Mouse (Mus musculus) mature B cell (primary cell): ENCODE measurements around the gene Tgfbrap1.

Experiments
- in situ Hi-C: fragments of 300-500 bp; cut with MboI; formaldehyde crosslinking; loops from 2 replicates; pipeline ENCODE4 v1.14.3; 2019

The Tgfbrap1 gene

GRCm38 (mm10) chr1:43112882-43113281 lies 14.4 kb upstream of the Tgfbrap1 start:
- in situ Hi-C loops: no loop called here

GRCm38 (mm10) chr1:43110556-43110955 lies 12.1 kb upstream of the Tgfbrap1 start:
- in situ Hi-C loops: no loop called here

GRCm38 (mm10) chr1:43108729-43109128 lies 10.3 kb upstream of the Tgfbrap1 start:
- in situ Hi-C loops: no loop called here

- in situ Hi-C loops: no loop called here
Measured at GRCm38 (mm10) chr1:43094206-43094605, 4.2 kb downstream of the Tgfbrap1 start.

GRCm38 (mm10) chr1:43092056-43093015 lies 6.1 kb downstream of the Tgfbrap1 start:
- in situ Hi-C loops: no loop called here

- in situ Hi-C loops: no loop called here
Measured at GRCm38 (mm10) chr1:43091306-43092055, 7.0 kb downstream of the Tgfbrap1 start.

- in situ Hi-C loops: no loop called here
Measured at GRCm38 (mm10) chr1:43090418-43090817, 8.0 kb downstream of the Tgfbrap1 start.

GRCm38 (mm10) chr1:43082946-43083345 lies 15.5 kb downstream of the Tgfbrap1 start:
- in situ Hi-C loops: no loop called here

- in situ Hi-C loops: no loop called here
Measured at GRCm38 (mm10) chr1:43078124-43078523, 20.3 kb downstream of the Tgfbrap1 start.

GRCm38 (mm10) chr1:43074791-43075190 lies 23.6 kb downstream of the Tgfbrap1 start:
- in situ Hi-C loops: no loop called here

GRCm38 (mm10) chr1:43072561-43072960 lies 25.9 kb downstream of the Tgfbrap1 start:
- in situ Hi-C loops: no loop called here

- in situ Hi-C loops: no loop called here
Measured at GRCm38 (mm10) chr1:43072028-43072427, 26.4 kb downstream of the Tgfbrap1 start.

GRCm38 (mm10) chr1:43070726-43071125 lies 27.7 kb downstream of the Tgfbrap1 start:
- in situ Hi-C loops: no loop called here

GRCm38 (mm10) chr1:43067551-43067950 lies 30.9 kb downstream of the Tgfbrap1 start:
- in situ Hi-C loops: no loop called here

GRCm38 (mm10) chr1:43066573-43066972 lies 31.9 kb downstream of the Tgfbrap1 start:
- in situ Hi-C loops: no loop called here

- in situ Hi-C loops: no loop called here
Measured at GRCm38 (mm10) chr1:43065615-43066310, 32.7 kb downstream of the Tgfbrap1 start.

GRCm38 (mm10) chr1:43051903-43052302 lies 46.5 kb downstream of the Tgfbrap1 start:
- in situ Hi-C loops: no loop called here

- in situ Hi-C loops: no loop called here
Measured at GRCm38 (mm10) chr1:43047811-43048210, 50.6 kb downstream of the Tgfbrap1 start.

- in situ Hi-C loops: no loop called here
Measured at GRCm38 (mm10) chr1:43046990-43047389, 51.4 kb downstream of the Tgfbrap1 start.

GRCm38 (mm10) chr1:43045204-43045982 lies 53.0 kb downstream of the Tgfbrap1 start:
- in situ Hi-C loops: no loop called here

GRCm38 (mm10) chr1:43042271-43042670 lies 56.2 kb downstream of the Tgfbrap1 start:
- in situ Hi-C loops: no loop called here
